Mouse (Mus musculus): ENCODE results near the gene Tedc2. TPM values are rescaled to one million over a fixed set of nuclear protein-coding genes. Genes with fewer than 3 reads are reported as not detected.

The Tedc2 gene
- polyA plus RNA-seq, 1 experiment, result 17.0 TPM

DNA sequence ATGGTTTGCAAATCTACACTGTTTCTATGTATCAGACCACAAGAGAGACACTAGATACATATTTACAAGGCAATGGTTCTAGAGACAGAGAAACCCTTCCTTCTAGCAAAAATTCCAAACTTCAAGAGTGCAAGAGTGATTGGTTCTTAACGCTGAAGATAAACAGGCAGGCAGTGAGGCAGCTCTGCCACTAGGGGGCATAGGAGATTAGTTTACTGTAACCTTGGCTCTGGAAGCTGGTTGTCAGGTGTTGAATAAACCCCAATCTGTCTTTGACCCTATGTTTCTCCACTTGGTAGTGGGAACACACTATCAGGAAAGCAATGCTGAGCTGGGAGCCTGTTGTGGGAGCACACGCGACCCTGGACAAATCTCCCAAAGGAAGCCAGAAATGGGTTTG, 47.2 kb downstream of the Tedc2 start:
- Histone ChIP-seq H3K27ac (ENCODE audit: insufficient read depth, low read length) (no peak overlapping the region), H3K4me1 (ENCODE audit: control insufficient read depth, insufficient read depth, low read length) (no peaks in the 10 kb centered on the region), H3K4me3 (ENCODE audit: insufficient read depth, low read length) (no peak overlapping the region)
- no peak for TF ChIP-seq POLR2A (IDR thresholded peaks at IDR 0.05; ENCODE audit: extremely low read depth, insufficient read depth, low read length)
- TF ChIP-seq CTCF (IDR thresholded peaks at IDR 0.05; ENCODE audit: extremely low read depth, insufficient read depth, low read length), result peak; percentile 92

DNA sequence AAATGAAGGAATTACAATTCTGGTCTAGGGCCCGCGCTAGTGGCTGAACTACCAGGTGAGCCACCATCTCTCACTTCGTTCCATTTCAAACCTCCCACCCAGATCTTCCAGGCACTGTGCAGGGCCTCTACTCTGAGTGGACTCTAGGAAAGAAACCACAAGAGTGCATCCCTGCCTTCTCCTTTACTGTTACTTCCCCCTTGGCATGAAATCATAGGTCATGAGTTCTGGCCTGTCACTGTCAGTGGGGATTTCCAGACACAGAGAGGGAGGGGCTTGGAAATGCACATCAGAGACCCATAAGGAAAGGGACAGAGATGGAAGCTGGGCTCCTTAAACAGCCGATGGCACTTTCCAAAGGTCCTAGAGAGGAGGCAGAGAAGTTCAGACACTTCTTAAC, 48.9 kb downstream of the Tedc2 start:
- Histone ChIP-seq H3K4me1 (ENCODE audit: control insufficient read depth, insufficient read depth, low read length) (no peaks in the 10 kb centered on the region; the same call in 1 of the 2 replicates), H3K4me3 (ENCODE audit: insufficient read depth, low read length) (no peak overlapping the region), H3K27ac (ENCODE audit: insufficient read depth, low read length) (no peak overlapping the region)
- TF ChIP-seq POLR2A (IDR thresholded peaks at IDR 0.05; ENCODE audit: extremely low read depth, insufficient read depth, low read length), result no peak
- TF ChIP-seq CTCF (IDR thresholded peaks at IDR 0.05; ENCODE audit: extremely low read depth, insufficient read depth, low read length), result no peak

DNA sequence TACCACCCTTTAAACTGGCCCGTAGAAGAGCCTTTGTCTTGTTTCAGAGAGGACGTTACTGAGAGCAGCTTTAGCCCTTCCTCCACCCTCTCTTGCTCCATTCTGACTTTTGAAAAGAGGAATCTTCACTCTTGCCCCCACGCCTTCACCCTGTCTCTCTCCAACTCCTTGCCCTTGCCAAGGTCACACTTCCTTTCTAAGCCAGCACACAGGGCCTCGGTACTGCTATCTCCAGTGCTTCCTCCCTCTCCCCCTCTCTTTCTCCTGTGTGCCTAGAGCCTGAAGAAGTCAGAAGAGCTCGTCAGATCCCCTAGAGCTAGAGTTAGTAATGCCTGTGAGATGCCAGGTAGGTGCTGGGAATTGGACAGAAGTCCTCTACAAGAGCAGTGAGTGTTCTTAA, 49.9 kb downstream of the Tedc2 start:
- Histone ChIP-seq H3K27ac (ENCODE audit: insufficient read depth, low read length) (0 out of 2 replicates have a peak overlapping the region, but pooled peaks have one; percentile 8), H3K4me1 (ENCODE audit: control insufficient read depth, insufficient read depth, low read length) (peaks cover 3% of the 10 kb centered on the region; the same call in 1 of the 2 replicates), H3K4me3 (ENCODE audit: insufficient read depth, low read length) (no peak overlapping the region)
- no peak for TF ChIP-seq CTCF (IDR thresholded peaks at IDR 0.05; ENCODE audit: extremely low read depth, insufficient read depth, low read length)
- no peak for TF ChIP-seq POLR2A (IDR thresholded peaks at IDR 0.05; ENCODE audit: extremely low read depth, insufficient read depth, low read length)

DNA sequence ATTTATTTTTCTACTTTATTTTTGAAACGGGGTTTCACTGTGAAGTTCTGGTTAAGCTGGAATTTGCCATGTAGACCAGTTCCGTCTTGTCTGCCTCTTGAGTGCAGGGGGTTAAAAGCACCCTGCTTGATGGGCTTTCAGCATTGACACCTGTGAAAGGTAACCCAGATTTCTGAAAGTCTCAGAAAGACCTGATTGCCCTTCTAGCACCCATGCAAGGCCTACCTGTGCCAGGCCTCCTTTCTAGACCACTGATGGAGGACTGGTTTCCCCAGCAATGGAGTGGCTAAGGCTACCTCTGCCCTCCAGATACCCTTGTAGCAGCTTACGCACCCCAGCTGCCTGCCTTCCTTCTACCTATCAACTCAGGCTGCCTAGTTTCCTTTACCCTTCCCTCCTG, 50.5 kb downstream of the Tedc2 start:
- Histone ChIP-seq H3K4me1 (ENCODE audit: control insufficient read depth, insufficient read depth, low read length) (peaks cover 7% of the 10 kb centered on the region; the same call in 1 of the 2 replicates), H3K4me3 (ENCODE audit: insufficient read depth, low read length) (peak overlapping the region; percentile 93), H3K27ac (ENCODE audit: insufficient read depth, low read length) (0 out of 2 replicates have a peak overlapping the region, but pooled peaks have one; percentile 8)
- TF ChIP-seq CTCF (IDR thresholded peaks at IDR 0.05; ENCODE audit: extremely low read depth, insufficient read depth, low read length) (no peak), POLR2A (IDR thresholded peaks at IDR 0.05; ENCODE audit: extremely low read depth, insufficient read depth, low read length) (no peak)

DNA sequence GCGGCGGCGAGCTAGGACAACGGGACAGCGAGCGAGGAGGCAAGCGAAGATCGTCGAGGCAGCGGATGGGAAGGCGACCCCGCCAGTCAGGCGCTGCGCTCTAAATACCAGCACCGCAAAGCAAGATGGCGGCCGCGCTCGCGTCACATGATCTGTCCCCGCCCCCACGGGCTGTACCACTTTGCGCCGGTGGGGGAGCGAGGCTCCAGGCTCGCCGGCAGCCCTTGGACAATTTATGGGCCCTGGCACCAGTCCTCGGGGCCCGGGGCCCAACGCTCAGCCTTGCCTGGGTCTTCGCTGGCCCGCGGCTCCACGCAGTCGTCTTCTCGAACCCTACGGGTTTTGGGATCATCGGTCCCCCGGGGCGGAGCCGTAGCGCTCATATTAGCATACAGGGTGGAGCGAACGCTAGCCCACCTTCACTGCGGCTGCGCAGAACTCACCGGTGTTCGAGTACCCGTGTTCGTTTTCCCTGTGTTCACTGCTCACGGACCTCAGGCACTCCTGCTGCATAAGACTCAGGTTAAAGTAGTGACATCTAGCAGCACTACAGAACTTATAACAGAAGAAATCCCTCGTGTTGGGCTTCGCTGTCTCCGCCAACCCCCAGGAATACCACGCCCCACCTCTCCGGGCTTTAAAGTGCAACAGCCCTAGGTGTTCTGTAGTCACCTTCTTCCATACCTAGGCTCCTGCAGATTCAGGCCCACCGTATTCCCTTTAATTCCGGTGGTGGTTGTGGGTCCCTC, 51.2 kb downstream of the Tedc2 start, which contains the start of gene Atp6v0c:
TSS of gene Atp6v0c (minus strand) at position 386 of the 749 bp plus-strand sequence.
- H3K4me1 ChIP-seq (ENCODE audit: control insufficient read depth, insufficient read depth, low read length), result peaks cover 7% of the 10 kb centered on the region; the same call in 1 of the 2 replicates
- no peak for TF ChIP-seq CTCF (IDR thresholded peaks at IDR 0.05; ENCODE audit: extremely low read depth, insufficient read depth, low read length)
- peak; percentile 97 for TF ChIP-seq POLR2A (IDR thresholded peaks at IDR 0.05; ENCODE audit: extremely low read depth, insufficient read depth, low read length)
- peak within 1 kb of the TSS; percentile 100 for H3K27ac ChIP-seq (ENCODE audit: insufficient read depth, low read length)
- H3K4me3 ChIP-seq (ENCODE audit: insufficient read depth, low read length), result peak within 1 kb of the TSS; percentile 93

DNA sequence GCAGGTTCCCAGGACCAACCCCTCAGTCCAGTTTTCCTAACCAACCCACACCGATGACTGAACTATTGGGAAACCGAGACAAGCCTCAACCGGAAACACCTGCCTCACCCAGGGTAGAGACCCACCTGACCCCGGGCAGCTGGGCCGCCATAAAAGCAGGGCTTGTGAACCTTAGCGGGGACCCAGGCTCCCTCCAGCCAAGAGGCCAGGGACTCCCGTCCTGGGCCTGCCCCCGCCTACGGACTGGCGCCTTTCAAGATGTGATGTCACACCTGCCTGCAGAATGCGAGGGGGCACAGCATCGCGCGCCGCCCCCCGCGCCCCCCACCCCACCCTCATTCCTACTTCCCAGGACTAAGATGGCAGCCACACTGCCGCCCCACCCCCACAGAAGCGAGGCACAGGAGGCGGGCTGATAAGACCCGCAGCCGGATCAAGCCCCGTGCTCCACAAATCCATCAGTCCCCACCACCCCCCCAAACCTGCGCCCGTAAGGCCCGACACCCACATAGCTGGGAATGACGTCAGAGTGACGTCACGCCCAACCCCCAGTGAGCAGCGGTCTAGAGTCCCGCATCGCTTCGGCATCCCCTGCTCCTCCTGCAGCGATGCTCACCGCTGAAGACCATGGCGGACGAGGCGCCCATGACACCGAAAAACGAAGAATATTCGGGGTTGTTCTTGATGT, 51.9 kb downstream of the Tedc2 start:
- TF ChIP-seq CTCF (IDR thresholded peaks at IDR 0.05; ENCODE audit: extremely low read depth, insufficient read depth, low read length), result no peak
- no peak for TF ChIP-seq POLR2A (IDR thresholded peaks at IDR 0.05; ENCODE audit: extremely low read depth, insufficient read depth, low read length)
- Histone ChIP-seq H3K4me3 (ENCODE audit: insufficient read depth, low read length) (peak overlapping the region; percentile 93), H3K4me1 (ENCODE audit: control insufficient read depth, insufficient read depth, low read length) (peaks cover 7% of the 10 kb centered on the region; the same call in 1 of the 2 replicates), H3K27ac (ENCODE audit: insufficient read depth, low read length) (peak overlapping the region; percentile 100)

DNA sequence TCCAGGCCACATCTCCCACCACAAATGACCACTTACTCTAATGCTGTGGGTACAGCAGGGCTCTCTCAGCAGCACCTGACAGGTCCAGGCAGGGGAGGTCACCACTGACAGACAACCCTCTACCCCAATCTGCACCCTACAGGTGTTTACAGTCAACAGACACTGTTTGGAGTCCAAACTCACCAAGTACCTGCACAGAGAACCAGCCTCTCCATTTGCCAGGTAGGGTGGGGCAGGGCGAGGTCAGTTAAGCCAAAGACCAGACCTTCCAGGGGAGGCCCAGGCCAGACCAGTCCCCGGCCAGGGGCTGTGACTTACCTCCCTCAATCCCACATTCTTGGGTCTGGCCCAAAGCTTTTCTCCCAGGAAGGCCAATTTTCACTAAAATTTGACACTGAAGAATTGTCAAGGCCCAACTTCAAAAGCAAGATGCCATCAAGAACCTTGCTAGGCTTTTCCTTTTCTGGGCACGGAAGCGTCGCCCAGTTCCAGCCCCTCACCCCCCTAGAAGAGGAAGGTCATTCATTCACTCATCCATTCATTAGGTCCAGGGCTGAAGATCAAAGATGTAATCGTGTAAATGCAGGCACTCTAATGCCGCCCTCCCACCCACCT, 52.7 kb downstream of the Tedc2 start:
- Histone ChIP-seq H3K4me1 (ENCODE audit: control insufficient read depth, insufficient read depth, low read length) (peaks cover 7% of the 10 kb centered on the region; the same call in 1 of the 2 replicates), H3K4me3 (ENCODE audit: insufficient read depth, low read length) (peak overlapping the region; percentile 93), H3K27ac (ENCODE audit: insufficient read depth, low read length) (no peak overlapping the region)
- no peak for TF ChIP-seq CTCF (IDR thresholded peaks at IDR 0.05; ENCODE audit: extremely low read depth, insufficient read depth, low read length)
- TF ChIP-seq POLR2A (IDR thresholded peaks at IDR 0.05; ENCODE audit: extremely low read depth, insufficient read depth, low read length), result no peak

DNA sequence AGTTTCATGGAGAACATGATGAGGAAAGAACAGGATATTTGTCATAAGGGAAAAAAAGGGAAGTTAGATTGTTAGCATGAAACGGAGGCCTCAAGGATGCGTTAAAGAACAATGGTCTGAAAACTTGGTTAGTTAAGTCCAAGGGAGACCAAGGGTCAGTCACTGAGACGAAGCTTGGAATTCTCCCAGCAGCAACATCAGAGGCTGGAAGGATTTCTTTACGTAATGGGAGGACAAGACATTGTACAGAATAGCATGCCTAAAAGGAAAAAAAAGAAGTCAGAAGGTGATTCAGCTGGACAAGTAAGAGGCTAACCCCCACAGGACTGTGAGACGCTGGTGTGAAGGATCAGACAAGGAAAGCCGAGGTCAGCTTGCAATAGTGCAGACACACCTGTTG, 53.5 kb downstream of the Tedc2 start:
- TF ChIP-seq CTCF (IDR thresholded peaks at IDR 0.05; ENCODE audit: extremely low read depth, insufficient read depth, low read length), result no peak
- H3K27ac ChIP-seq (ENCODE audit: insufficient read depth, low read length), result no peak overlapping the region
- H3K4me1 ChIP-seq (ENCODE audit: control insufficient read depth, insufficient read depth, low read length), result peaks cover 7% of the 10 kb centered on the region; the same call in 1 of the 2 replicates
- H3K4me3 ChIP-seq (ENCODE audit: insufficient read depth, low read length), result peak overlapping the region; percentile 93; the same call in 1 of the 2 replicates

Other genes with a start within 250 kb of the Tedc2 start
- 0.46 and 0.47 TPM in 2 replicates for gene Prss30, start 240.3 kb downstream of the Tedc2 start, polyA plus RNA-seq (2012; rRNA removed)
- 1.6 and 1.7 TPM in 2 replicates for gene Prss22, start 222.8 kb downstream of the Tedc2 start, polyA plus RNA-seq (2012; rRNA removed)
- 0.08 TPM in 1 of 2 replicates, not detected in the other for gene Prss27, start 182.7 kb downstream of the Tedc2 start, polyA plus RNA-seq (2012; rRNA removed)
- gene Kctd5, start 147.4 kb downstream of the Tedc2 start, polyA plus RNA-seq (2012; rRNA removed), result 23.5 and 25.1 TPM in 2 replicates
- 42.5 and 44.8 TPM in 2 replicates for gene Pdpk1, start 69.9 kb downstream of the Tedc2 start, polyA plus RNA-seq (2012; rRNA removed)
- 33.6 and 36.5 TPM in 2 replicates for gene Amdhd2, start 57.1 kb downstream of the Tedc2 start, polyA plus RNA-seq (2012; rRNA removed)
- gene Atp6v0c, start 51.1 kb downstream of the Tedc2 start, polyA plus RNA-seq (2012; rRNA removed), result 2,699 and 2,818 TPM in 2 replicates
- 62.7 and 72.7 TPM in 2 replicates for gene Tbc1d24, start 15.3 kb downstream of the Tedc2 start, polyA plus RNA-seq (2012; rRNA removed)
- gene Ntn3, start 11.3 kb downstream of the Tedc2 start, polyA plus RNA-seq (2012; rRNA removed), result 5.5 and 6.8 TPM in 2 replicates
- gene Ccnf, start 30.6 kb upstream of the Tedc2 start, polyA plus RNA-seq (2012; rRNA removed), result 4.4 and 4.8 TPM in 2 replicates
- gene Abca17, start 130.2 kb upstream of the Tedc2 start, polyA plus RNA-seq (2012; rRNA removed), result 0.86 and 1.3 TPM in 2 replicates
- gene Abca3, start 131.1 kb upstream of the Tedc2 start, polyA plus RNA-seq (2012; rRNA removed), result 52.2 and 52.7 TPM in 2 replicates
- 264 and 280 TPM in 2 replicates for gene Rnps1, start 193.7 kb upstream of the Tedc2 start, polyA plus RNA-seq (2012; rRNA removed)
- 55.4 and 55.9 TPM in 2 replicates for gene Eci1, start 205.8 kb upstream of the Tedc2 start, polyA plus RNA-seq (2012; rRNA removed)
- gene Dnase1l2, start 222.3 kb upstream of the Tedc2 start, polyA plus RNA-seq (2012; rRNA removed), result 19.0 and 20.7 TPM in 2 replicates
- 77.3 and 79.2 TPM in 2 replicates for gene E4f1, start 249.5 kb upstream of the Tedc2 start, polyA plus RNA-seq (2012; rRNA removed)
- 97.1 and 99.3 TPM in 2 replicates for gene Pgp, start 249.5 kb upstream of the Tedc2 start, polyA plus RNA-seq (2012; rRNA removed)

All from cortical plate, adult 2 months (tissue).